In the genomic region with DNA sequence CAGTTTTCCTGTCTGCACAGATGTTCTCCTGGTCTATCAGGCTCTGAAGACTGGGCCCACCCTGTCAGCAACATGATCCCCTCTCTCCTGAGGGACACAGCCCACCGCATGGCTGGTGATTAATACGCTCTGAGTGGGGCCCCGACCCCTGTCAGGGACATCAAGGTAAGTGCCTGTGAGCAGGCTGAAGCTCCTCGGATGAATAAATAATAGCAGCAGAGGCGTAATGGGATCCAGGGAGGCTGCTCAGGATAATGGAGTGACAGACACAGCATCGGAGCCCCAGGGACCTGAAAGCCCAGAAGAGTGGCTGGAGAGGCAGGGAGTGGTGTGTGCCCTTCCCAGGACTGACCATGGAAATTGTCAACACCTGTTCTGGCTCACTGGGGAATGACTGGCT, we compare ENCODE assay signal across 27 mouse cellular contexts.
DNase-seq lines count a peak whose midpoint lies in the region; ATAC-seq and TF ChIP-seq lines count a peak whose summit lies in the region.
"Had no signal": no experiment of that assay in that cellular context is flagged by ENCODE, and none has a peak within 500 bp of the region (broad histone marks: within the 10 kb centered on the region; RNA-seq: fewer than 3 reads in every experiment).

No protein-coding gene starts in this region.

- peak; percentile 50 for ATAC-seq in forebrain, embryonic 12.5 days (ENCODE audit: low FRiP score)
- ATAC-seq in forebrain, embryonic 16.5 days: no peak
- no peak for ATAC-seq in kidney, postnatal 0 days (replicated peaks; ENCODE audit: low FRiP score, low read depth)
- 0 out of 2 replicates have a peak, but pooled peaks have one; percentile 9 for ATAC-seq in hindbrain, embryonic 13.5 days (ENCODE audit: low FRiP score)
- ATAC-seq: activated CD4-positive, CD25-positive, alpha-beta regulatory T cell, adult 4 months; intestine, embryonic 15.5 days; liver, postnatal 0 days had no signal

- H3K9me3 ChIP-seq in forebrain, embryonic 12.5 days: no peaks in the 10 kb centered on the region
- H3K9me3 ChIP-seq in forebrain, embryonic 16.5 days (ENCODE audit: control insufficient read depth, low read length): no peaks in the 10 kb centered on the region
- H3K9me3 ChIP-seq in kidney, postnatal 0 days (replicated peaks; ENCODE audit: low read length): no peaks in the 10 kb centered on the region
- no peaks in the 10 kb centered on the region for H3K9me3 ChIP-seq in hindbrain, embryonic 13.5 days
- H3K9me3 ChIP-seq: embryonic facial prominence, embryonic 13.5 days; heart, embryonic 15.5 days; intestine, embryonic 15.5 days; limb, embryonic 10.5 days had no signal

- H3K27me3 ChIP-seq in forebrain, embryonic 12.5 days: 0 out of 2 replicates have a peak, but pooled peaks cover 3% of the 10 kb centered on the region
- no peaks in the 10 kb centered on the region for H3K27me3 ChIP-seq in forebrain, embryonic 16.5 days (replicated peaks; ENCODE audit: control insufficient read depth, insufficient read depth, low read length)
- no peaks in the 10 kb centered on the region for H3K27me3 ChIP-seq in kidney, postnatal 0 days (ENCODE audit: insufficient read depth, low read length)
- peaks cover 42% of the 10 kb centered on the region for H3K27me3 ChIP-seq in hindbrain, embryonic 13.5 days
- H3K27me3 ChIP-seq: intestine, embryonic 15.5 days had no signal

- H3K27ac ChIP-seq in forebrain, embryonic 12.5 days: no peak overlapping the region; the same call in 1 of the 2 replicates
- no peak overlapping the region for H3K27ac ChIP-seq in forebrain, embryonic 16.5 days (ENCODE audit: low read length)
- H3K27ac ChIP-seq in kidney, postnatal 0 days: no peak overlapping the region
- no peak overlapping the region for H3K27ac ChIP-seq in hindbrain, embryonic 13.5 days
- H3K27ac ChIP-seq: embryonic facial prominence, embryonic 13.5 days; heart, adult 2 months; heart, embryonic 15.5 days; intestine, embryonic 15.5 days; limb, embryonic 10.5 days; stomach, postnatal 0 days had no signal

- no peak for TF ChIP-seq CTCF in kidney, postnatal 0 days (IDR thresholded peaks at IDR 0.05; ENCODE audit: low read depth)

- peaks cover 33% of the 10 kb centered on the region for H3K4me1 ChIP-seq in forebrain, embryonic 12.5 days
- 0 out of 2 replicates have a peak, but pooled peaks cover 3% of the 10 kb centered on the region for H3K4me1 ChIP-seq in forebrain, embryonic 16.5 days (replicated peaks; ENCODE audit: control insufficient read depth, insufficient read depth, low read length)
- H3K4me1 ChIP-seq in kidney, postnatal 0 days (replicated peaks; ENCODE audit: insufficient read depth, low read length): 0 out of 2 replicates have a peak, but pooled peaks cover 5% of the 10 kb centered on the region
- peaks cover 24% of the 10 kb centered on the region; the same call in 1 of the 2 replicates for H3K4me1 ChIP-seq in hindbrain, embryonic 13.5 days (replicated peaks)
- H3K4me1 ChIP-seq: heart, embryonic 15.5 days; intestine, embryonic 15.5 days had no signal

- H3K4me2 ChIP-seq in forebrain, embryonic 12.5 days: no peak overlapping the region
- no peak overlapping the region for H3K4me2 ChIP-seq in forebrain, embryonic 16.5 days (ENCODE audit: low read length)
- no peak overlapping the region for H3K4me2 ChIP-seq in kidney, postnatal 0 days (ENCODE audit: low read length)
- H3K4me2 ChIP-seq in hindbrain, embryonic 13.5 days: no peak overlapping the region
- H3K4me2 ChIP-seq: embryonic facial prominence, embryonic 13.5 days; heart, embryonic 15.5 days; intestine, embryonic 15.5 days had no signal

- H3K4me3 ChIP-seq in forebrain, embryonic 12.5 days (replicated peaks): no peak overlapping the region
- H3K4me3 ChIP-seq in forebrain, embryonic 16.5 days (replicated peaks; ENCODE audit: low read length): no peak overlapping the region
- H3K4me3 ChIP-seq in kidney, postnatal 0 days (replicated peaks; ENCODE audit: low read depth, low read length): no peak overlapping the region
- no peak overlapping the region for H3K4me3 ChIP-seq in hindbrain, embryonic 13.5 days
- H3K4me3 ChIP-seq: embryonic facial prominence, embryonic 13.5 days; heart, adult 2 months; heart, embryonic 15.5 days; intestine, embryonic 15.5 days; limb, embryonic 10.5 days had no signal

- DNase-seq in kidney, postnatal 0 days (ENCODE audit: low spot score): peak; percentile 66
- DNase-seq in kidney, adult 8-10 months: no peak
- peak; percentile 32 for DNase-seq in embryo, embryonic 10.5 days (ENCODE audit: low spot score)
- no peak for DNase-seq in cerebellum, postnatal 4 days (ENCODE audit: low spot score in 2 of 2)
- DNase-seq in gastrocnemius, postnatal 10 days: no peak
- DNase-seq: adrenal gland, postnatal 14 days; cerebellum, adult 11 months; cerebellum, postnatal 10 days; gastrocnemius, postnatal 14 days; heart, adult 2 months; heart, postnatal 4 days; kidney, postnatal 36 days; layer of hippocampus, adult 9-11 months; liver, postnatal 0 days; lung, postnatal 10 days; right cerebral cortex, postnatal 4 days; thymus, postnatal 14 days had no signal

- H3K9ac ChIP-seq in forebrain, embryonic 12.5 days: no peak overlapping the region
- no peak overlapping the region for H3K9ac ChIP-seq in forebrain, embryonic 16.5 days (replicated peaks; ENCODE audit: low read depth, low read length)
- no peak overlapping the region for H3K9ac ChIP-seq in kidney, postnatal 0 days (ENCODE audit: low read depth, low read length)
- H3K9ac ChIP-seq in hindbrain, embryonic 13.5 days: no peak overlapping the region
- H3K9ac ChIP-seq: embryonic facial prominence, embryonic 13.5 days; heart, embryonic 15.5 days; intestine, embryonic 15.5 days; liver, postnatal 0 days had no signal

- WGBS in forebrain, embryonic 12.5 days: 32% methylated on average over 6 of the region's 6 CpGs
- WGBS in forebrain, embryonic 16.5 days: 36% methylated on average over 6 of the region's 6 CpGs
- 16% methylated on average over 6 of the region's 6 CpGs for WGBS in kidney, postnatal 0 days
- 18% methylated on average over 6 of the region's 6 CpGs for WGBS in hindbrain, embryonic 13.5 days

- no peaks in the 10 kb centered on the region for H3K36me3 ChIP-seq in forebrain, embryonic 12.5 days (replicated peaks)
- H3K36me3 ChIP-seq in forebrain, embryonic 16.5 days (ENCODE audit: control insufficient read depth, insufficient read depth): no peaks in the 10 kb centered on the region
- H3K36me3 ChIP-seq in kidney, postnatal 0 days (ENCODE audit: insufficient read depth, low read length): no peaks in the 10 kb centered on the region
- no peaks in the 10 kb centered on the region for H3K36me3 ChIP-seq in hindbrain, embryonic 13.5 days
- H3K36me3 ChIP-seq: embryonic facial prominence, embryonic 13.5 days; G1E; heart, embryonic 15.5 days; intestine, embryonic 15.5 days; limb, embryonic 10.5 days had no signal

Comparison
In these comparisons a context has a peak if more than half of its experiments do, and no peak if none do; other contexts are left out.
1. ATAC-seq: peak in forebrain, embryonic 12.5 days (single experiment) and hindbrain, embryonic 13.5 days (single experiment); none in forebrain, embryonic 16.5 days (single experiment) and kidney, postnatal 0 days (single experiment).
2. DNase-seq: peak in kidney, postnatal 0 days (single experiment) and embryo, embryonic 10.5 days (single experiment); none in kidney, adult 8-10 months (0 of 2), cerebellum, postnatal 4 days (0 of 2) and gastrocnemius, postnatal 10 days (single experiment).